Mouse (Mus musculus): ENCODE measurements at regions not wholly inside any gene's neighbourhood (a gene's known extent, or its start where the extent isn't known, plus 50 kb on each side); places are given as distances from the start of the nearest gene placed in this dataset.

DNA sequence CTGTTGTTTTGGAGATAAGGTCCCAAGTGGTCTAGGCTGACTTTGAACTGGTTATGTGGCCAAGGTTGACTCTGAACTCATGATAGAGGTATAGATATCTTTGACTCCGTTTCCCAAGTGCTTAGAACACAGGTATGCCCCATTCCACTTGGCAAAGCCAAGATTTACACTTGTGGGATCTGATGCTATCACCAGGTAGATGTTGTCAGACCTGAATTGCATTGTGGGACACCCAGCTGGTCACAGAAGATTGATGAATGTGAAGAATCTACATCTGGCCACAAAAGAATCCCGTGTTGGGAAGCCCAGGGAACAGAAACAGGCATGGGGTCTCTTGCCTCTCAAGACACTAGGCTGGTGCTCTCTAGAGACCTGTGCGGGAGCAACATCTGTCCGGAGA, 166.4 kb downstream of the Ly86 start:
- H3K4me1 ChIP-seq (ENCODE audit: control insufficient read depth in 1 of 2, insufficient read depth in 2 of 2), result peaks cover 0 to 6% of the 10 kb centered on the region in 2 experiments; a peak in 1 of 4 replicates
- dilution Hi-C loops (cut with MboI; ENCODE audit: extremely low pct_ligation_motif_present, extremely low pct_unique_long_range_greater_than_20kb, low sequenced_read_pairs) (no loop called here), in situ Hi-C loops (cut with MboI; ENCODE audit: low pct_ligation_motif_present, low pct_unique_long_range_greater_than_20kb, low sequenced_read_pairs) (no loop called here)
- H3K27ac ChIP-seq (ENCODE audit: insufficient read depth, low read depth), result no peak overlapping the region
- no peak overlapping the region for H3K9ac ChIP-seq (ENCODE audit: insufficient read depth, low read depth)
- no peak for TF ChIP-seq ZC3H11A (IDR thresholded peaks at IDR 0.05; ENCODE audit: low read depth, low read length)
- TF ChIP-seq KAT2A (IDR thresholded peaks at IDR 0.05; ENCODE audit: insufficient replicate concordance, low read length), result no peak
- no peak for TF ChIP-seq ELF1 (IDR thresholded peaks at IDR 0.05; ENCODE audit: low read depth, low read length)
- TF ChIP-seq JUND (conservative IDR thresholded peaks at IDR 0.05; ENCODE audit: low read depth, low read length), result no peak
- TF ChIP-seq SIN3A (IDR thresholded peaks at IDR 0.05; ENCODE audit: low read length), result no peak
- no peak for TF ChIP-seq ZKSCAN1 (IDR thresholded peaks at IDR 0.05; ENCODE audit: borderline replicate concordance, low read depth, low read length)
- TF ChIP-seq HCFC1 (IDR thresholded peaks at IDR 0.05; ENCODE audit: low read depth, low read length), result no peak
- TF ChIP-seq USF1 (IDR thresholded peaks at IDR 0.05; ENCODE audit: low read depth, low read length), result no peak
- TF ChIP-seq ETS1 (conservative IDR thresholded peaks at IDR 0.05; ENCODE audit: low read depth, low read length), result no peak
- no peak for TF ChIP-seq USF2 (conservative IDR thresholded peaks at IDR 0.05; ENCODE audit: low read depth, low read length)
- no peaks in the 10 kb centered on the region for H3K79me2 ChIP-seq (replicated peaks; ENCODE audit: control insufficient read depth, extremely low read depth, insufficient read depth, poor library complexity, severe bottlenecking)
- H3K27me3 ChIP-seq (replicated peaks), result no peaks in the 10 kb centered on the region
- no peak overlapping the region for H3K4me3 ChIP-seq (replicated peaks in 1 of 3; ENCODE audit: low read depth in 2 of 3, low read length in 2 of 3, poor library complexity in 1 of 3)
- H3K9me3 ChIP-seq (replicated peaks; ENCODE audit: low read length), result no peaks in the 10 kb centered on the region
- no peak for DNase-seq (ENCODE audit: extremely low read depth)
- H3K36me3 ChIP-seq (replicated peaks in 1 of 2; ENCODE audit: control insufficient read depth in 1 of 2, insufficient read depth in 1 of 2, low read length in 1 of 2), result no peaks in the 10 kb centered on the region
- H3K4me2 ChIP-seq (ENCODE audit: insufficient read depth, low read depth, poor library complexity, severe bottlenecking), result no peak overlapping the region

DNA sequence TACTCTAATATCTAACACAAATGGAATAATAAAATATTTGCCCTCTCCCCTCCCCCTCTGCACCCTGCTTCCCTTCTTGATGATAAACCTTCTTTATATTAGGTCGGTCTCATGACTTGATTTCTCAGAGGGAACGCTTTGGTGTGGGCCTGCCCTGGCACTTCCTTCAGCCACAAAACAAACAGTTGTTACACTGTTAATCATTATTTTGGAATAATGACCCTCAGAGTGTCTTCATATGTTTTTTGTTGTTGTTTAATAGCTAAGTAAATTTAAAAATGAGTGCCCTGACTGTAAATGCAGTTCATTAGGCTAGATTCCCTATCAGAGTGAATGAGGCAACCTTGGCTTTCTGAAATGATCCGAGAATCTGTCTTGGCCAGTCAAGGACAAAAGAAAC, 167.8 kb downstream of the Ly86 start:
- TF ChIP-seq MAX (IDR thresholded peaks at IDR 0.05; ENCODE audit: low read length) (no peak), RCOR1 (conservative IDR thresholded peaks at IDR 0.05; ENCODE audit: low read depth, low read length) (no peak), TBP (conservative IDR thresholded peaks at IDR 0.05; ENCODE audit: low read depth, low read length) (no peak), POLR2A (IDR thresholded peaks at IDR 0.05; ENCODE audit: low read depth, low read length) (no peak), POLR2AphosphoS2 (IDR thresholded peaks at IDR 0.05; ENCODE audit: low read depth, low read length) (no peak), USF1 (IDR thresholded peaks at IDR 0.05; ENCODE audit: low read depth, low read length) (no peak), UBTF (IDR thresholded peaks at IDR 0.05; ENCODE audit: low read depth, low read length) (no peak)
- in situ Hi-C loops (cut with MboI; ENCODE audit: low pct_ligation_motif_present, low pct_unique_long_range_greater_than_20kb, low sequenced_read_pairs) (no loop called here), dilution Hi-C loops (cut with MboI; ENCODE audit: extremely low pct_ligation_motif_present, extremely low pct_unique_long_range_greater_than_20kb, low sequenced_read_pairs) (no loop called here)

More for the DNA sequence above, 167.8 kb downstream of the Ly86 start:
- H3K27me3 ChIP-seq (replicated peaks), result no peaks in the 10 kb centered on the region
- H3K4me1 ChIP-seq (ENCODE audit: control insufficient read depth in 1 of 2, insufficient read depth in 2 of 2), result peaks cover 0 to 6% of the 10 kb centered on the region in 2 experiments; a peak in 1 of 4 replicates
- H3K9me3 ChIP-seq (replicated peaks; ENCODE audit: low read length), result no peaks in the 10 kb centered on the region
- no peak overlapping the region for H3K4me2 ChIP-seq (ENCODE audit: insufficient read depth, low read depth, poor library complexity, severe bottlenecking)
- no peak overlapping the region for H3K9ac ChIP-seq (ENCODE audit: insufficient read depth, low read depth)
- H3K27ac ChIP-seq (ENCODE audit: insufficient read depth, low read depth), result no peak overlapping the region
- no peak for DNase-seq (ENCODE audit: extremely low read depth)
- H3K36me3 ChIP-seq (replicated peaks in 1 of 2; ENCODE audit: control insufficient read depth in 1 of 2, insufficient read depth in 1 of 2, low read length in 1 of 2), result no peaks in the 10 kb centered on the region
- H3K4me3 ChIP-seq (replicated peaks in 1 of 3; ENCODE audit: low read depth in 2 of 3, low read length in 2 of 3, poor library complexity in 1 of 3), result no peak overlapping the region
- no peaks in the 10 kb centered on the region for H3K79me2 ChIP-seq (replicated peaks; ENCODE audit: control insufficient read depth, extremely low read depth, insufficient read depth, poor library complexity, severe bottlenecking)
